Mouse (Mus musculus): ENCODE measurements around the gene Pdxk.

DNA sequence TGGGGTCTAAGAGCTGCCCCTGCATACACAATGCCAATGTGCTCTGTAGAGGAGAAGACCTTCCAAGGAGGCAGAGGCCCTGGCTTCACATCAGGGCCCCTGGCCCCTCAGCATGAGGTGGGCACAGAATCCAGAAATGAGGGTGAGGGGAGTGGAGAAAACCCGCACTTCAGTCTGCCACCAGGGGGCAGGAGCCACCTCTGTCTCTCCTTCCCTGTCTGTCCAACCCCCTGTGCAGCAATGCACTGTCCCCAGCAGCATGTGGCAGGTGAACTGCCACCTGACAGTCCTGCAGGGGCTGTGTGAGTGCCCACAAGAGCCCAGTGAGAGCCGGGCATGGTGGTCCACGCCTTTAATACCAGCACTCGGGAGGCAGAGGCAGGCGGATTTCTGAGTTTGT is 25.2 kb downstream of the Pdxk start:
- no peak for TF ChIP-seq NELFE (IDR thresholded peaks at IDR 0.05; ENCODE audit: low read depth, low read length)
- no peak for TF ChIP-seq CHD2 (IDR thresholded peaks at IDR 0.05; ENCODE audit: low read length)
- TF ChIP-seq POLR2A (IDR thresholded peaks at IDR 0.05; ENCODE audit: low read depth, low read length), result no peak
- no peak for TF ChIP-seq MAX (IDR thresholded peaks at IDR 0.05; ENCODE audit: low read length)
- no peak for TF ChIP-seq UBTF (IDR thresholded peaks at IDR 0.05; ENCODE audit: low read depth, low read length)
- peak; percentile 42 to 67 for TF ChIP-seq CTCF (conservative IDR thresholded peaks at IDR 0.05 in 1 of 2, IDR thresholded peaks at IDR 0.05 in 1 of 2; ENCODE audit: low read depth in 2 of 2, low read length in 2 of 2)
- peak; percentile 39 for TF ChIP-seq SMC3 (IDR thresholded peaks at IDR 0.05; ENCODE audit: low read depth, low read length)
- TF ChIP-seq TCF12 (IDR thresholded peaks at IDR 0.05; ENCODE audit: low read depth, low read length), result no peak
